Mouse (Mus musculus) intestine, embryonic 16.5 days (tissue): ENCODE data around the gene Filip1. TPM values are rescaled to one million over a fixed set of nuclear protein-coding genes. Genes with fewer than 3 reads are reported as not detected.

Experiments used
- ATAC-seq: fragments of 200-750 bp; cut with Nextera tagmentation; 2 replicates; pipeline ENCODE4 v1.8.0; 2017; ENCODE audit warnings: moderate TSS enrichment, moderate library complexity
- H3K27ac ChIP-seq: fragments of 300-500 bp; sonication (generic); 2 replicates; pipeline ENCODE4 v1.5.1; 2014; ENCODE audit warnings: mild to moderate bottlenecking, low read length
- H3K27me3 ChIP-seq: fragments of 300-500 bp; sonication (generic); replicated peaks from 2 replicates; pipeline ENCODE4 v1.6.1; 2014; ENCODE audit warnings: low read length, control low read depth, mixed read lengths; ENCODE audit not compliant: control insufficient read depth, insufficient read depth
- H3K36me3 ChIP-seq: fragments of 300-500 bp; sonication (generic); 2 replicates; pipeline ENCODE4 v1.6.1; 2014; ENCODE audit warnings: low read length, control low read depth; ENCODE audit not compliant: control insufficient read depth, insufficient read depth
- H3K4me1 ChIP-seq: fragments of 300-500 bp; sonication (generic); 2 replicates; pipeline ENCODE4 v1.6.1; 2014; ENCODE audit warnings: low read length, control low read depth, mixed read lengths; ENCODE audit not compliant: control insufficient read depth, insufficient read depth
- H3K4me2 ChIP-seq: fragments of 300-500 bp; sonication (generic); 2 replicates; pipeline ENCODE4 v1.6.1; 2014; ENCODE audit warnings: low read depth, low read length, control low read depth
- H3K4me3 ChIP-seq: fragments of 300-500 bp; sonication (generic); 2 replicates; pipeline ENCODE4 v1.5.1; 2014; ENCODE audit warnings: mild to moderate bottlenecking, low read length
- H3K9ac ChIP-seq: fragments of 300-500 bp; sonication (generic); 2 replicates; pipeline ENCODE4 v1.6.1; 2014; ENCODE audit warnings: low read depth, low read length
- H3K9me3 ChIP-seq: fragments of 300-500 bp; sonication (generic); 2 replicates; pipeline ENCODE4 v1.6.1; 2016; ENCODE audit warnings: low read length, control low read depth; ENCODE audit not compliant: control insufficient read depth
- WGBS: fragments of 180-500 bp; shearing (Covaris S2); extraction: QIAGEN DNeasy Blood & Tissue Kit; methylation state at CpG from one replicate; pipeline ENCODE4 v1.1.7; 2014; 5-methylcytosine and 5-hydroxymethylcytosine counted together
- polyA plus RNA-seq: library from polyadenylated mRNA; unstranded; fragments of >200 nt; fragmentation: Nextera tagmentation; extraction: Ambion mirVana; gene quantifications from 2 replicates; pipeline ENCODE4 v1.2.1, GENCODE M21; 2015

Filip1 gene
- polyA plus RNA-seq, 1 experiment from 2014 or later, result 5.5 TPM

GRCm38 (mm10) chr9:79960453-79960852 lies 52.2 kb downstream of the Filip1 start:
- Histone ChIP-seq H3K4me3 (no peak overlapping the region), H3K4me1 (no peaks in the 10 kb centered on the region; the same call in 1 of the 2 replicates), H3K36me3 (no peaks in the 10 kb centered on the region), H3K9me3 (no peaks in the 10 kb centered on the region), H3K27ac (no peak overlapping the region), H3K27me3 (no peaks in the 10 kb centered on the region), H3K9ac (no peak overlapping the region), H3K4me2 (no peak overlapping the region)
- 79% methylated on average over 6 of the region's 6 CpGs for WGBS
- no peak for ATAC-seq

GRCm38 (mm10) chr9:79958395-79958794 lies 54.3 kb downstream of the Filip1 start:
- Histone ChIP-seq H3K27me3 (no peaks in the 10 kb centered on the region), H3K4me1 (no peaks in the 10 kb centered on the region; the same call in 1 of the 2 replicates), H3K4me2 (no peak overlapping the region), H3K36me3 (no peaks in the 10 kb centered on the region), H3K4me3 (no peak overlapping the region), H3K27ac (no peak overlapping the region), H3K9me3 (no peaks in the 10 kb centered on the region), H3K9ac (no peak overlapping the region)
- 59% methylated on average over 3 of the region's 3 CpGs for WGBS
- ATAC-seq, result no peak

- Histone ChIP-seq H3K27ac (no peak overlapping the region), H3K36me3 (no peaks in the 10 kb centered on the region), H3K4me1 (peaks cover 3% of the 10 kb centered on the region; the same call in 1 of the 2 replicates), H3K27me3 (no peaks in the 10 kb centered on the region), H3K4me3 (no peak overlapping the region), H3K4me2 (no peak overlapping the region), H3K9ac (no peak overlapping the region), H3K9me3 (no peaks in the 10 kb centered on the region)
- WGBS, result 47% methylated on average over 5 of the region's 5 CpGs
- ATAC-seq, result no peak
These were observed 57.7 kb downstream of the Filip1 start for GRCm38 (mm10) chr9:79954944-79955343.

- Histone ChIP-seq H3K9me3 (no peaks in the 10 kb centered on the region), H3K4me3 (no peak overlapping the region), H3K27ac (no peak overlapping the region), H3K4me2 (no peak overlapping the region), H3K36me3 (no peaks in the 10 kb centered on the region), H3K27me3 (no peaks in the 10 kb centered on the region), H3K9ac (no peak overlapping the region), H3K4me1 (peaks cover 3% of the 10 kb centered on the region; the same call in 1 of the 2 replicates)
- 0 out of 2 replicates have a peak, but pooled peaks have one; percentile 16 for ATAC-seq
- WGBS, result 69% methylated on average over 8 of the region's 8 CpGs
These were observed 60.7 kb downstream of the Filip1 start for GRCm38 (mm10) chr9:79951984-79952383.

GRCm38 (mm10) chr9:79951339-79951738 lies 61.3 kb downstream of the Filip1 start:
- Histone ChIP-seq H3K27ac (no peak overlapping the region), H3K9ac (no peak overlapping the region), H3K27me3 (no peaks in the 10 kb centered on the region), H3K4me2 (no peak overlapping the region), H3K36me3 (no peaks in the 10 kb centered on the region), H3K9me3 (no peaks in the 10 kb centered on the region), H3K4me1 (peaks cover 3% of the 10 kb centered on the region; the same call in 1 of the 2 replicates), H3K4me3 (no peak overlapping the region)
- WGBS, result 76% methylated on average over 5 of the region's 5 CpGs
- no peak for ATAC-seq

- Histone ChIP-seq H3K27me3 (no peaks in the 10 kb centered on the region), H3K4me1 (peaks cover 3% of the 10 kb centered on the region; the same call in 1 of the 2 replicates), H3K36me3 (no peaks in the 10 kb centered on the region), H3K4me2 (no peak overlapping the region), H3K9me3 (no peaks in the 10 kb centered on the region), H3K9ac (no peak overlapping the region), H3K4me3 (no peak overlapping the region), H3K27ac (no peak overlapping the region)
- ATAC-seq, result no peak
- whole genome bisulfite sequencing, result 93% methylated on average over 5 of the region's 5 CpGs
These were observed 62.0 kb downstream of the Filip1 start for GRCm38 (mm10) chr9:79950666-79951065.

GRCm38 (mm10) chr9:79950038-79950437 lies 62.6 kb downstream of the Filip1 start:
- H3K36me3 ChIP-seq, result no peaks in the 10 kb centered on the region
- no peak overlapping the region for H3K4me2 ChIP-seq
- no peak for ATAC-seq
- H3K9ac ChIP-seq, result no peak overlapping the region
- H3K9me3 ChIP-seq, result no peaks in the 10 kb centered on the region
- H3K4me3 ChIP-seq, result no peak overlapping the region
- 59% methylated on average over 6 of the region's 6 CpGs for WGBS
- H3K27ac ChIP-seq, result no peak overlapping the region
- peaks cover 3% of the 10 kb centered on the region; the same call in 1 of the 2 replicates for H3K4me1 ChIP-seq
- H3K27me3 ChIP-seq, result no peaks in the 10 kb centered on the region

- Histone ChIP-seq H3K27me3 (no peaks in the 10 kb centered on the region), H3K4me2 (no peak overlapping the region), H3K36me3 (no peaks in the 10 kb centered on the region), H3K4me3 (no peak overlapping the region), H3K9me3 (no peaks in the 10 kb centered on the region), H3K4me1 (peaks cover 3% of the 10 kb centered on the region; the same call in 1 of the 2 replicates), H3K9ac (no peak overlapping the region), H3K27ac (no peak overlapping the region)
- no peak for ATAC-seq
- WGBS, result 70% methylated on average over 2 of the region's 2 CpGs
These were observed 64.3 kb downstream of the Filip1 start for GRCm38 (mm10) chr9:79948376-79948775.

GRCm38 (mm10) chr9:79947973-79948372 lies 64.7 kb downstream of the Filip1 start:
- Histone ChIP-seq H3K4me2 (no peak overlapping the region), H3K36me3 (no peaks in the 10 kb centered on the region), H3K4me1 (peaks cover 3% of the 10 kb centered on the region; the same call in 1 of the 2 replicates), H3K9me3 (no peaks in the 10 kb centered on the region), H3K27me3 (no peaks in the 10 kb centered on the region), H3K9ac (no peak overlapping the region), H3K4me3 (no peak overlapping the region), H3K27ac (no peak overlapping the region)
- 57% methylated on average over 2 of the region's 2 CpGs for WGBS
- no peak for ATAC-seq

GRCm38 (mm10) chr9:79947414-79947813 lies 65.2 kb downstream of the Filip1 start:
- H3K4me2 ChIP-seq, result no peak overlapping the region
- H3K27me3 ChIP-seq, result no peaks in the 10 kb centered on the region
- no peaks in the 10 kb centered on the region for H3K36me3 ChIP-seq
- ATAC-seq, result no peak
- no peak overlapping the region for H3K4me3 ChIP-seq
- 78% methylated on average over 3 of the region's 3 CpGs for WGBS
- no peak overlapping the region for H3K27ac ChIP-seq
- no peak overlapping the region for H3K9ac ChIP-seq
- H3K9me3 ChIP-seq, result no peaks in the 10 kb centered on the region
- H3K4me1 ChIP-seq, result peaks cover 3% of the 10 kb centered on the region; the same call in 1 of the 2 replicates
